ENCODE assay signal across 9 mouse cellular contexts in the genomic region with DNA sequence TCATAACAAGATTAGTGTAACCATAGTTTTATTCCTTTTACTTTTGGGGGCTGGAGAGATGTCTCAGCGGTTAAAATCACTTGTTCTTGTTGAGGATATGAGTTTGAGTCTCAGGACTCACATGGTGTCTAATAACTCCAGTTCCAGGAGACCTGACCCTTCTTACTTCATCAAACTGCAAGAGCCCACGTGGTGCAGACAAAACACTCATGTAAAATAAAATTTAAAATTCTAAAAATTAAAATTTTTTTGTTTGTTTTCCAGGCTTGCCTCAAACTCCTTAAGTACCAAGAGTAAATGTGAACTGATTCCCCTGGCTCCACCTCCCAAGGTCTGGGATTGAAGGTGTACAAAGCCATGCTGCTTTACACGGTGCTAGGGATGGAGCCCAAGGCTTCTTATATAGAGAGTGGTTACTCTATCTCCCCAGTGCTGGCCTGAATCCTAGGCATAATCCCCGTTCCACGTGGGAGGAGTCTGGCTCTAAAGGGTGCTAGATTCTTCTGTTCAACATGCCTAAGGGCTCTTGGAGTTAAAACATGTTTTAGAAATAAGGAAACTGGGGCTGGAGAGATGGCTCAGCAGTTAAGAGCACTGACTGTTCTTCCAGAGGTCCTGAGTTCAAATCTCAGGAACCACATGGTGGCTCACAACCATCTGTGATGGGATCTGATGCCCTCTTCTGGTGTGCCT. TPM values are rescaled to one million over a fixed set of nuclear protein-coding genes. Genes with fewer than 3 reads are reported as not detected.
A peak's percentile ranks its signal among the peaks of the same experiment; 100 is the strongest.
DNase-seq lines count a peak whose midpoint lies in the region; ATAC-seq lines count a peak whose summit lies in the region.
"Had no signal": no experiment of that assay in that cellular context is flagged by ENCODE, and none has a peak within 500 bp of the region (broad histone marks: within the 10 kb centered on the region; RNA-seq: fewer than 3 reads in every experiment).

No protein-coding gene starts in this region.

- peak overlapping the region; percentile 81 for H3K4me2 ChIP-seq in forebrain, embryonic 16.5 days (ENCODE audit: low read length)
- peak overlapping the region; percentile 99 for H3K4me2 ChIP-seq in liver, embryonic 16.5 days (ENCODE audit: low read depth, low read length)

- H3K9ac ChIP-seq in forebrain, embryonic 16.5 days (replicated peaks; ENCODE audit: low read depth, low read length): no peak overlapping the region
- no peak overlapping the region; the same call in 1 of the 2 replicates for H3K9ac ChIP-seq in liver, embryonic 16.5 days (ENCODE audit: low read depth, low read length)

- peaks cover 11% of the 10 kb centered on the region for H3K4me1 ChIP-seq in forebrain, embryonic 16.5 days (replicated peaks; ENCODE audit: control insufficient read depth, insufficient read depth, low read length)
- peaks cover 18% of the 10 kb centered on the region for H3K4me1 ChIP-seq in liver, embryonic 16.5 days (ENCODE audit: control insufficient read depth, low read depth, low read length)

- no peaks in the 10 kb centered on the region for H3K27me3 ChIP-seq in forebrain, embryonic 16.5 days (replicated peaks; ENCODE audit: control insufficient read depth, insufficient read depth, low read length)
- 0 out of 2 replicates have a peak, but pooled peaks cover 2% of the 10 kb centered on the region for H3K27me3 ChIP-seq in liver, embryonic 16.5 days (ENCODE audit: control insufficient read depth, insufficient read depth, low read depth, low read length)

- WGBS in forebrain, embryonic 16.5 days: 19% methylated on average over 5 of the region's 5 CpGs
- WGBS in liver, embryonic 16.5 days (ENCODE audit: insufficient replicate concordance): 31% methylated on average over 5 of the region's 5 CpGs

- H3K27ac ChIP-seq in forebrain, embryonic 16.5 days (ENCODE audit: low read length): peak overlapping the region; percentile 91; the same call in 1 of the 2 replicates
- H3K27ac ChIP-seq in liver, embryonic 16.5 days (ENCODE audit: low read length): 0 out of 2 replicates have a peak overlapping the region, but pooled peaks have one; percentile 8

- H3K9me3 ChIP-seq in forebrain, embryonic 16.5 days (ENCODE audit: control insufficient read depth, low read length): no peaks in the 10 kb centered on the region
- H3K9me3 ChIP-seq in liver, embryonic 16.5 days (replicated peaks; ENCODE audit: control insufficient read depth, low read length): no peaks in the 10 kb centered on the region

- H3K4me3 ChIP-seq in forebrain, embryonic 16.5 days (replicated peaks; ENCODE audit: low read length): peak overlapping the region; percentile 57
- H3K4me3 ChIP-seq in liver, embryonic 16.5 days (ENCODE audit: low read depth, low read length): no peak overlapping the region

- H3K36me3 ChIP-seq in forebrain, embryonic 16.5 days (ENCODE audit: control insufficient read depth, insufficient read depth): no peaks in the 10 kb centered on the region
- no peaks in the 10 kb centered on the region; the same call in 1 of the 2 replicates for H3K36me3 ChIP-seq in liver, embryonic 16.5 days (ENCODE audit: control insufficient read depth, insufficient read depth)

- DNase-seq in heart, adult 11 months: peak; percentile 92
- DNase-seq in heart, adult 9 months (ENCODE audit: low spot score in 2 of 2): no peak
- DNase-seq in 3T3-L1 (ENCODE audit: low read depth, low spot score): peak; percentile 35
- no peak for DNase-seq in adrenal gland, postnatal 10 days
- DNase-seq in kidney, adult 8-10 months: no peak
- DNase-seq in urinary bladder, adult 2 months (ENCODE audit: low spot score): no peak

- no peak for ATAC-seq in forebrain, embryonic 16.5 days
- ATAC-seq in liver, embryonic 16.5 days (ENCODE audit: low read depth): no peak

RNA-seq across cellular contexts. Expression of a gene that starts 0.8 kb away (rescaled TPM):
- 37.4 and 39.5 TPM in 2 replicates for polyA plus RNA-seq in forebrain, embryonic 16.5 days (2015; fragmentation: Nextera tagmentation; extraction: Ambion mirVana)
- polyA plus RNA-seq in liver, embryonic 16.5 days (2015; fragmentation: Nextera tagmentation; extraction: Ambion mirVana): 12.9 and 13.9 TPM in 2 replicates
- total RNA-seq in adrenal gland, postnatal 10 days (2021): 10 to 100 TPM; 37.2 to 45.4 TPM
- 54.4 and 59.9 TPM in 2 replicates for polyA plus RNA-seq in urinary bladder, adult 2 months (2012; rRNA removed)

RNA-seq across cellular contexts. Expression of a gene that starts 8.4 kb away (rescaled TPM):
- polyA plus RNA-seq in forebrain, embryonic 16.5 days (2015; fragmentation: Nextera tagmentation; extraction: Ambion mirVana): 5.4 and 11.9 TPM in 2 replicates
- 1.3 and 1.6 TPM in 2 replicates for polyA plus RNA-seq in liver, embryonic 16.5 days (2015; fragmentation: Nextera tagmentation; extraction: Ambion mirVana)
- 1 to 10 TPM; 5.6 to 8.8 TPM for total RNA-seq in adrenal gland, postnatal 10 days (2021)
- polyA plus RNA-seq in urinary bladder, adult 2 months (2012; rRNA removed): 8.8 and 9.4 TPM in 2 replicates
- total RNA-seq: common myeloid progenitor, adult 5-6 weeks had no signal

RNA-seq across cellular contexts. Expression of a gene that starts 8.5 kb away (rescaled TPM):
- polyA plus RNA-seq in forebrain, embryonic 16.5 days (2015; fragmentation: Nextera tagmentation; extraction: Ambion mirVana): 47.7 and 54.8 TPM in 2 replicates
- 172 and 194 TPM in 2 replicates for polyA plus RNA-seq in liver, embryonic 16.5 days (2015; fragmentation: Nextera tagmentation; extraction: Ambion mirVana)
- total RNA-seq in adrenal gland, postnatal 10 days (2021): 100 to 1,000 TPM; 182 to 187 TPM
- 93.0 and 101 TPM in 2 replicates for polyA plus RNA-seq in urinary bladder, adult 2 months (2012; rRNA removed)

RNA-seq across cellular contexts. Expression of a gene that starts 18.0 kb away (rescaled TPM):
- polyA plus RNA-seq in forebrain, embryonic 16.5 days (2015; fragmentation: Nextera tagmentation; extraction: Ambion mirVana): 74.1 and 89.9 TPM in 2 replicates
- 0.96 and 1.4 TPM in 2 replicates for polyA plus RNA-seq in liver, embryonic 16.5 days (2015; fragmentation: Nextera tagmentation; extraction: Ambion mirVana)
- 10 to 100 TPM; 21.9 to 22.3 TPM for total RNA-seq in adrenal gland, postnatal 10 days (2021)
- polyA plus RNA-seq in urinary bladder, adult 2 months (2012; rRNA removed): 14.5 and 17.1 TPM in 2 replicates

RNA-seq across cellular contexts. Expression of a gene that starts 36.7 kb away (rescaled TPM):
- polyA plus RNA-seq in forebrain, embryonic 16.5 days (2015; fragmentation: Nextera tagmentation; extraction: Ambion mirVana): 9.0 and 12.5 TPM in 2 replicates
- 2.1 and 2.3 TPM in 2 replicates for polyA plus RNA-seq in liver, embryonic 16.5 days (2015; fragmentation: Nextera tagmentation; extraction: Ambion mirVana)
- total RNA-seq in adrenal gland, postnatal 10 days (2021): 10 to 100 TPM; 11.9 to 15.1 TPM
- 4.6 and 6.4 TPM in 2 replicates for polyA plus RNA-seq in urinary bladder, adult 2 months (2012; rRNA removed)

Comparison
In these comparisons a context has a peak if more than half of its experiments do, and no peak if none do; other contexts are left out.
1. DNase-seq: peak in heart, adult 11 months (single experiment) and 3T3-L1 (single experiment); none in heart, adult 9 months (0 of 2), adrenal gland, postnatal 10 days (single experiment), kidney, adult 8-10 months (0 of 2) and urinary bladder, adult 2 months (single experiment).